Mouse (Mus musculus) MN1 (cell line): ENCODE results near the gene Cnbd2.

ENCODE experiments used
- DNase-seq: peaks from one replicate; pipeline ENCODE4 v3.0.0-alpha.2; 2016; ENCODE audit warnings: low spot score

The Cnbd2 gene

DNA sequence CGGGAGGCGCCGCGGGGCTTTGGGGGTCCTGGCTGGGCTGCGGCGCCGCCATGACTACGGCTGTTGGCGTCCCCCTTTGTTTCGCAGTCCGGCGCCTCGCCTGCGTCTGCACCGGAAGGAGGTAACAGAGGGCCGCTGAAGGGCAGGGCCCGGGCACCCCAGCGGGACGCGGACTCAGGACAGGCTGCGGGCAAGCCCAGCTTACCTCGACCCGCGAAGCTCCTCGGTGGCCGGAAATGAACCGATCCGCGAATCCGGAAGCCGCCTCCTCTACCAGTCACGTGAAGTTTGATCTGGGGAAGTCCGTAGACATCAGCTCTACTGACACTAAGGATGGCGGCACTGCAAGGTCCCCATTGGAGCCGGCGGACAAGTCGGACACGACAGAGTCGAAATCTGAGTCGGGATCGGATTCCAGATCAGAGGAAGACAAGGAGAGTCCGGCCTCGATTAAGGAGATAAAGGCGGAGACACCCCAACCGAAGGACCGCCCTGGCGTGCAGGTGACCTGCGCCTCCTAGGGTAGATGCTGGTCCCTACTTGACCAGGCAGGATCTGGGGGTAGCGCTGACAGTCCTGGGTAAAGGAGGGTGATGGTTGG is at the start of gene Cnbd2, which contains the start of gene Scand1:
Gene Cnbd2, plus strand, starts transcription at position 3 of the 601 bp plus-strand sequence.
Gene Scand1, minus strand, starts transcription at position 408 of the 601 bp plus-strand sequence.
- peak; percentile 88 for DNase-seq

- no peak for DNase-seq
Measured at GRCm38 (mm10) chr2:156263204-156263893, 48.8 kb upstream of the Cnbd2 start.

DNA sequence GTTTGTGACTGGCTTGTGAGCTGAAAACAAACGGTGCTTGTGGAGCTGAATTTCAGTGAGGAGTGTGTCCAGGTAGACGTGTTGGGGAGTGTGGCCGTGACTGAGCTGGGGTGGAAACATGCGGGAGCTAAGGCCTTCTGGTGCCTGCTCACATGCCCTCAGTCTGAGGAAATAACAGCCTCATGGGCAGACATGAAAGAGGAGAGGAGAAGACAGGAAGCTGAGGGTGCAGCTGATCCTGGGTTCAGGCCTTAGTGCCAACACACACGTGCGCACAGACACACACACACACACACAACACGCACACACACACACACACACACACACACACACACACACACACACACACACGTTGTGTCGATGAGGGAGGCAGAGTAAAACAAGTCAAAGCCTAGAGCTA is 44.5 kb upstream of the Cnbd2 start:
- DNase-seq, result no peak

DNA sequence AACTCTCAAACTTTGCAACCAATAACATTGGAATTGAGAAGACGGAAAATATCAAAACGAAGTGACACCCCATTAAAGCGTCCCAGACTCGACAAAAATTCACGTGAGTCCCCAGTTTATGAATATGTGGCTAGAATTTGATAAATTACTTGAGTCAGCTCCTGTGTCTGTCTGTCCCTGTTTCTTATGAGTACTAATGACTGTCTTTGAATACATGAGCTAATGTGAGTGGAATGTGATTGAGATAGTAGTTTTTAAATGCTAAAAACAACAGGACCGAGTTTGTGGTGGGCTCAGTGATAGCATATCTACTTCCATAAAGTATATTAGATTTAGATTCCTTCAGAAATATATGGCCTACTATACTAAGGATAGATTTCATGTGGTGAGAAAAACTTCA is 39.5 kb upstream of the Cnbd2 start:
- no peak for DNase-seq

DNA sequence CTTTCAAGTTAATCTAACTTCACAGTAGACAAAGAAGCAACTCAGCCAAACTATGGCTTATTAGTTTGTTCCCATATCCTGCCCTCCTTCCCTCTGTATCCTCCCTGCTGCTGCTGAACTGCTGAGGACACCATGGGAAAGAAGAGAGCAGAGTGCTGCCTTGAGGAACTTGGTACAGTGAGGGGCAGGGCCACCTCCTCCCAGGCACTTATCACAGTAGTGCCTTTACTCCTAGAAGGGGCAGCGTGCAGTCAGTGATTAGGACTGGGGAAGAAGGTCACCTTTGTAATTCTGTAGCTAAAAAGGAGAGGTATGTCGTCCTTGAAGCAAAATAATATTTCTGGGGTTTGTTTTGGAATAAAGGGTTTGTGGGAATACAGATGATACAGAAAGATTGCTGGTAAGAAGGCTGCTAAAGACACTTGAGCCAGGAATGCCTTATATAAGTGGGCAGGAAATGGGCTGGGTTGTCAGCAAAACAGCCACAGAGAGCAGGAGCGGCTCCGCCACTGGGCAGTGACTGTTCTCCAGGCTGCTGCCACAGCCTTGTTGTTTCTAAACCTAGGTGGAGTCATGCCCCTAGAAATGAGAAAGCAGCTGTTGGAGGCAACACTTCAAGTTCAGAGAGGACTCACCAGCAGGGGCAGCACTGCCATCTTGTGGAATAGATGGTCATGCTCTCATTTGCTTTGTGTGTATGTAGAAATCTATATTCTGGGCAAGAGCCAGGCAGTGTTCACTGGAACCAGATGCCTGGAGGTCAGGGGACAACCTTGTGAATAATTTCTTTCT is 33.7 kb upstream of the Cnbd2 start:
- DNase-seq, result peak; percentile 92

- DNase-seq, result peak; percentile 95
Measured at GRCm38 (mm10) chr2:156281227-156281626, 30.9 kb upstream of the Cnbd2 start.

DNA sequence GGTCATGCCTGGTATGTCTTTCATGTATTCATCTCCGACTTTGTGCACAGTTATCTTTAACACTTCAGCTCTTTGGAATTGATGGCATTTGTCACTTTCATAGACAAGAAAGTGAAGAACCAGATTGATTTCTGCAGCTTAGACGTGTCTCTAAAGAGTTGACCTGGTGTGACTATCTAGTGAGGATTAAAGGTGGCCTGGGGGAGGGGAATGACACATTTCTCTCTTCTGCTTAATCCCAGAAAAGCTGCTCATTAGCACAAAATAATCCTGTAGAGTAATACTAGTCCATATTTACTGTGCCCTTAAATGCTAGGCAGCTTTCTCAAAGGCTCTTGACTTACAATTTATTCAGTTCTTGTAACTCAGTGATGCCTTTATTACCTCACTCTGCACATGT is 26.9 kb upstream of the Cnbd2 start:
- no peak for DNase-seq

GRCm38 (mm10) chr2:156286733-156287132 is 25.4 kb upstream of the Cnbd2 start:
- no peak for DNase-seq

GRCm38 (mm10) chr2:156288222-156288621 is 23.9 kb upstream of the Cnbd2 start:
- no peak for DNase-seq

DNA sequence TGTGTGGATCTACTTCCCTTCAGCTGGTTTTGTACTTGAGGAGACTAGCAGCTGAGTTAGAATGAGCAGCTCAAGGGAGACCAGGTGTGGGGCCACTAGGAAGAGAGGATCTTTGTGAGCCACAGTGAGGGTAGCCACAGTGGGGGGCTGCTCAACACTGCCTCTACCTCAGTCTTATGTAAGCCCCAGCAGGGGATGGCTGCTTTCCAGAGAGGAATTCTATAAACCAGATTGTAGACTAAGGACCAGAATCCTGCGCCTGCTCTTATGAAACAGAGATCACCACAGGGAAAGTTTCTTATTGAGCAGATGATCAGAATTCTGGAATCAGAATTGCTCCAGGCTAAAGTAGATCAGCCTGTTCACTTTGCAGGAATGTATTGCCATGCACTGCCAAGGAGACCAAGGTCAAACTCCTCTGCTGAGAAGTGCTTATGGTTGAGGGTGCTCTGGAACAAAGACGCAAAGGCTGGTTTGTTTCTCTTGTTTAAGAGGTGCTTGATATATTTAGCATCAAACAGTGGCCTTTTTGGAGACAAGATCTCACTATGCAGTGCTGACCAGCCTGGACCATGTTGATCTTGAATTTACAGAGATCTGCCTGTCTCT is 22.4 kb upstream of the Cnbd2 start:
- no peak for DNase-seq

- no peak for DNase-seq
Measured at GRCm38 (mm10) chr2:156291998-156292397, 20.1 kb upstream of the Cnbd2 start.

DNA sequence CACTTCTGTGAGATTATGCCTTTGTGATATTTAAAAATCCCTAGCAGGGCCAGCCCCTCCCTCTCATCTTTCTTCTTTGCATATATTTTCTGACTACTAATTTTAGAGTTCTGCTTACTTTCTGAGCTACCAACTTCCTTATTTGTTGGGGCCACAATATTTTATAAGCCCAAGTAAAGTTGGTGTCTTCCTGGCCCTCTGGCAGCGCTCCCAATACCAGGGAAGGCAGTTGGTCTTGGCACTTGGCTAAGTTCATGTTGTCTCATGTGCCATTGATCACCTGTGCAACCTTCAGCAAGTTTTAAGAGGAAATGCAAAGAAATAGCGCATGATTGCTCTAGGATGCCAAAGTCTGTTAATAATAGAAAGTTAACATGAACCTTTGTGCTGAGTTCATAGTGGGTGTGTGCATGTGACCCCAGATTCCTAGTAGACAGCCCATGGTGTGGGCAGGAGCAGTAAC is 16.5 kb upstream of the Cnbd2 start:
- no peak for DNase-seq

DNA sequence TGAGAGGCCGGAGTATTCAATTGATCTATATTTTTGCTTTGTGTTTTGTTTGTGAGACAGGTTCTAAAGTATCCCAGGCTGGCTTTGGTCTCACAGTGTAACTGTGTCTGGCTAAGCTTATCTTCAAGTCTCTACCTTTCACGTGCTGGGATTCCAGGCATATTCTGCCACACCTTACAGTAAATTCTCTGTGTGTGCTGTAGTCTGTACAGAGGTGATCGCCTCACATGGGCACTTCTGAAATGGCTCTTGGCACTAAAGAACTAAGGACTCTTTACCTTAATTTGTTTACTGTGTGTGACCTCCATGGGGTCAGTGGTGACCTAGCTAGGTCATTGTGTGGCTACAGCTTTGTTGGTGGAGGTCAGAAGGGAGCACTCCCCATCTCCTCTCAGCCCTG is 15.9 kb upstream of the Cnbd2 start:
- DNase-seq, result no peak

DNA sequence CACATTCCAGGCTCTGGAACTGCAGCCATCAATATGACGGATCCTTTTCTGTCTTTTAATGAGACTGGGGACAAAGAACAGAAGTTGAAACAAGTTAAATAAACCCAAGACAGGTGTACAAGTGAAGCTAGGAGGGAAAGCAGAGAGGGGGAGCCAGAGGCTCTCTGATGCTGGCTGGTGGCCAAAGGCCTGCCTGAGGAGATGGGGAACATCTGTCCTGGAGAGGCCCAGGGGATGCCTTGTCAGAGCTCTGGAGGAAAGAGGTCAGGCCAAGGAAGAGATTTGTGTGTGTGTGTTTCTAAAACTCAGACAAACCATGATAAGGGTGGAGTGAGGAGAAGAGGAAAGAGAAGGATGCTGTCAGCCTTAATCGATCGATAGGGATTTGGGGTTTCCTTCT is 14.4 kb upstream of the Cnbd2 start:
- DNase-seq, result peak; percentile 84

- DNase-seq, result no peak
Measured at GRCm38 (mm10) chr2:156298458-156298857, 13.6 kb upstream of the Cnbd2 start.

DNA sequence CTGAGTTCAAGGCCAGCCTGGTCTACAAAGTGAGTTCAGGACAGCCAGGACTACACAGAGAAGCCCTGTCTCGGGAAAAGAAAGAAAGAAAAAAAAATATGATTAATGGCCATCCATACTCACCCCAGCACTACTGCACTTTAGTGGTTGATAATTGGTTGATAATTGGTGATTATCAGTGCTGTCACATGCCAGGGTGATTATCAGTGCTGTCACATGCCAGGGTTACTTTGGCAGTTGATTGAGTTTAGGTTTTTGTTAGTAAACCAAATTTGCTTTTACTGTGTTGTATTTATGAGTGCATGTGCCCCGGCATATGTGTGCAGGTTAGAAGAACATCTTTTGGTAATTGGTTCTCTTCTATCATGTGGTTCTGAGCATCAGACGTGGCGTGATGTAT is 10.0 kb upstream of the Cnbd2 start:
- DNase-seq, result no peak

DNA sequence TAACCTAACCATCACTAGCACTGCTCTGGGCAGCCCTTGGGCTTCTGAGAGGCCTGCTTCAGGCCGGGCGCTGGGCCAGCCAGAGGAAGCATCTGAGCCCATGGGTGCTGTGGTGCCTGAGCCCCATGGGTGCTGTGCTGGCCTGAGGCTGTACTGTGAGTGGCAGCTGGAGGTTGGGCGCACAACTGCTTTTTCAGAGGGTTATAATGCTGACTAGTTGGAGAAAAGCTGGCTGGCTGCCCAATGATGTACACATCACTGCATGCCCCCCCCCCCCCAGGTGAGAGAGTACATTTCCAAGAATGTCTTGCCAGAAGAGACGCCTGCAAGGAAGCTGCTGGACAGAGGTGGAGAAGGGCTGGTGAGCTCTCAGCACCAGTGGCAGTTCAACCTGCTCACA is 7.7 kb upstream of the Cnbd2 start:
- DNase-seq, result no peak

- DNase-seq, result peak; percentile 43
Measured at GRCm38 (mm10) chr2:156305818-156306217, 6.3 kb upstream of the Cnbd2 start.

DNA sequence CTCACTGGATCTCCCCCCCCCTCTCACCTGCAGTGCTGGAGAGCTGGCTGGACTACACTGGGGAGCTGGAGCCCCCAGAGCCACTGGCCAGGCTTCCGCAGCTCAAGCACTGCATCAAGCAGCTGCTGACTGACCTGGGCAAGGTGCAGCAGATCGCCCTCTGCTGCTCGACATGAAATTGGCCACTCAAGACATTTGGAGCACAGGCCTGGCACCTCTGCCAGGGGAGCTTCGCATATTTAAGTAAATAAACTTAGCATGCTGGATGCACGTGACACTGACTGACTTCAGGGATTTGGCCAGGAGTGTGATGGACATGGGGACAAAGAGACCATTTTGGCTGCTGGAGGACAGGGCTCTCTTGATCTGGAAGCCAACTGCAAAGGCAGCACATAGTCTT is 4.8 kb upstream of the Cnbd2 start:
- peak; percentile 80 for DNase-seq

DNA sequence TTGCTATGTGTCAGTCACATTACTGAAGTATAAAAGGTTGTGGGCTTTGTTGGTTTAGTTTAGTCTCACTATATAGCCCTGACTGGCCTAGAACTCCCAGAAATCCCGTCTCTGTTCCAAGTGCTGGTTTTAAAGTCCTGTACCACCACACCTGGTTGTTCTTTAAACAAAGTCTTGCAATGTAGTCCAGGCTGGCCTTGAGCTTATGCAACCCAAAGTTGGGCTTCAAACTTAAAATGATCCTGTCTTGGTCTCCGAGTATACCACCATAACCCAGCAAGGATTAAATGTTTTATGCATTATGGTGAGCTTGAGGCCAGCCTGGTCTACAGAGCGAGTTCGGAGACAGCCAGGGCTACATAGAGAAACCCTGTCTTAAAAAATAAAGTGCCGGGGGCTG is 2.2 kb upstream of the Cnbd2 start:
- no peak for DNase-seq

DNA sequence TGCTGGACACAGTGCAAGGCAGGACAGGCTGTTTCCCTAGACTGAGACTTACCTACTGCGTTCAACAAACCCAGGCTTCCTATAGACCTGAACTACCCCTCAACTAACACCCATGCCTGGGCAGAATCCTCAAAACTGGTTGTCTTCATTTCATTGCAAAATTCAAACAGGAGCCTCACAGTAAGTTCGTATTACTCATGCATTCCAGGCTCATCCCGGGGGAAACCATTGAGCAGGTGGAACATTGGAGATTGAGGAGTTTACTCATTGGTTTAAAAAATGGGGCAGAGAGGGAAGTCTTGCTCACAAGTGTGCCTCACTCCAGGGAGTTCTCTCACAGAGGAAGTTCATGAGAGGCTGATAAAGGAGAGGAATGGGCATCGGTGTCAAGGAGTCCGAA is 1.6 kb upstream of the Cnbd2 start:
- DNase-seq, result no peak

GRCm38 (mm10) chr2:156310945-156311344 is 1.2 kb upstream of the Cnbd2 start:
- no peak for DNase-seq

DNA sequence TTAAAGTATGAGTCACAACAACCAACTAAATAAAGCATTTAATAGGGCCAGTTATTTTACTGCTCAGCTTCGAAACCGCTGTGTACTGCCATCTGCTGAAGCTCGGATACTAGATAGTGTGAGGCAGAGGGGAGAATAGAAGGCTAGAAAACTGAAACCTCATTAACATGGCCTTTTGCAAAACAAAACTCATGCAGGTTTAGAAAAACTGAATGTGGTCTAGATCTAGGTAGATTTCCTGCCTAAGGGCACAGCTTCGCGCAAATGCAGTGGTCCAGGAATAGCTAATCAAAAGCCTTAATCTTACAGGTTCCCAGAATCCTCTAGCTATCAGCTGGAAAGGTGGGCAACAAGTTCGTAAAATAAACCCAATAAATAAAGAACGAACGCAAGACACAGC is 658 bp upstream of the Cnbd2 start:
- DNase-seq, result no peak
